Mouse (Mus musculus) hindbrain, embryonic 10.5 days (tissue): ENCODE measurements around the gene Mboat1. TPM values are rescaled to one million over a fixed set of nuclear protein-coding genes. Genes with fewer than 3 reads are reported as not detected.
A peak's percentile ranks its signal among the peaks of the same experiment; 100 is the strongest.

ENCODE experiments used
- DNase-seq: peaks from one replicate; pipeline ENCODE4 v3.0.0-alpha.2; 2017; ENCODE audit warnings: low spot score
- H3K27ac ChIP-seq: fragments of 300-500 bp; sonication (generic); 2 replicates; pipeline ENCODE4 v1.5.1; 2016; ENCODE audit warnings: mild to moderate bottlenecking, moderate library complexity
- H3K27me3 ChIP-seq: fragments of 300-500 bp; sonication (generic); 2 replicates; pipeline ENCODE4 v1.6.1; 2016; ENCODE audit warnings: mild to moderate bottlenecking; ENCODE audit not compliant: poor library complexity, insufficient read depth, severe bottlenecking
- H3K36me3 ChIP-seq: fragments of 300-500 bp; sonication (generic); 2 replicates; pipeline ENCODE4 v1.6.1; 2016; ENCODE audit warnings: mild to moderate bottlenecking, moderate library complexity
- H3K4me1 ChIP-seq: fragments of 300-500 bp; sonication (generic); replicated peaks from 2 replicates; pipeline ENCODE4 v1.6.1; 2016; ENCODE audit warnings: mild to moderate bottlenecking
- H3K4me3 ChIP-seq: fragments of 300-500 bp; sonication (generic); 2 replicates; pipeline ENCODE4 v1.5.1; 2016; ENCODE audit warnings: mild to moderate bottlenecking, moderate library complexity
- H3K9me3 ChIP-seq: fragments of 300-500 bp; sonication (generic); 2 replicates; pipeline ENCODE4 v1.6.1; 2016; ENCODE audit warnings: mild to moderate bottlenecking, moderate library complexity
- WGBS: fragments of 180-500 bp; shearing (Covaris S2); methylation state at CpG from one replicate; pipeline ENCODE4 v1.1.7; 2016; 5-methylcytosine and 5-hydroxymethylcytosine counted together
- polyA plus RNA-seq: library from polyadenylated mRNA; unstranded; fragments of >200 nt; fragmentation: Nextera tagmentation; extraction: Ambion mirVana; gene quantifications from 2 replicates; pipeline ENCODE4 v1.2.1, GENCODE M21; 2016

Mboat1 gene
- polyA plus RNA-seq, 1 experiment from 2014 or later, result 5.4 TPM

- H3K36me3 ChIP-seq, result no peaks in the 10 kb centered on the region
- H3K9me3 ChIP-seq, result peaks cover 6% of the 10 kb centered on the region; the same call in 1 of the 2 replicates
These were observed 127.4 kb downstream of the Mboat1 start for GRCm38 (mm10) chr13:30263681-30264080.

GRCm38 (mm10) chr13:30264303-30264702 is 128.0 kb downstream of the Mboat1 start:
- Histone ChIP-seq H3K27me3 (no peaks in the 10 kb centered on the region), H3K4me3 (no peak overlapping the region), H3K27ac (no peak overlapping the region), H3K9me3 (peaks cover 6% of the 10 kb centered on the region; the same call in 1 of the 2 replicates), H3K4me1 (no peaks in the 10 kb centered on the region), H3K36me3 (no peaks in the 10 kb centered on the region)
- WGBS, result 83% methylated on average over 12 of the region's 12 CpGs
- DNase-seq, result no peak

More at GRCm38 (mm10) chr13:30263681-30264080, 127.4 kb downstream of the Mboat1 start:
- no peaks in the 10 kb centered on the region for H3K27me3 ChIP-seq
- DNase-seq, result no peak
- peaks cover 4% of the 10 kb centered on the region for H3K4me1 ChIP-seq
- H3K27ac ChIP-seq, result no peak overlapping the region
- 92% methylated on average over 2 of the region's 2 CpGs for WGBS
- H3K4me3 ChIP-seq, result no peak overlapping the region

GRCm38 (mm10) chr13:30264765-30265164 is 128.5 kb downstream of the Mboat1 start:
- Histone ChIP-seq H3K36me3 (no peaks in the 10 kb centered on the region), H3K4me1 (no peaks in the 10 kb centered on the region), H3K27ac (no peak overlapping the region), H3K4me3 (no peak overlapping the region), H3K9me3 (peaks cover 6% of the 10 kb centered on the region; the same call in 1 of the 2 replicates), H3K27me3 (no peaks in the 10 kb centered on the region)
- 90% methylated on average over 5 of the region's 5 CpGs for WGBS
- DNase-seq, result no peak

GRCm38 (mm10) chr13:30266036-30266435 is 129.7 kb downstream of the Mboat1 start:
- H3K27ac ChIP-seq, result no peak overlapping the region
- WGBS, result 87% methylated on average over 11 of the region's 11 CpGs
- DNase-seq, result no peak
- no peaks in the 10 kb centered on the region for H3K4me1 ChIP-seq
- H3K27me3 ChIP-seq, result no peaks in the 10 kb centered on the region
- H3K4me3 ChIP-seq, result no peak overlapping the region
- no peaks in the 10 kb centered on the region for H3K36me3 ChIP-seq
- peaks cover 6% of the 10 kb centered on the region; the same call in 1 of the 2 replicates for H3K9me3 ChIP-seq

GRCm38 (mm10) chr13:30272040-30272686 is 135.9 kb downstream of the Mboat1 start:
- WGBS, result 18% methylated on average over 6 of the region's 6 CpGs
- no peaks in the 10 kb centered on the region; the same call in 1 of the 2 replicates for H3K9me3 ChIP-seq
- no peak overlapping the region for H3K27ac ChIP-seq
- no peaks in the 10 kb centered on the region for H3K4me1 ChIP-seq
- H3K4me3 ChIP-seq, result no peak overlapping the region
- H3K36me3 ChIP-seq, result no peaks in the 10 kb centered on the region
- no peaks in the 10 kb centered on the region for H3K27me3 ChIP-seq
- DNase-seq, result peak; percentile 52

Other genes starting within 250 kb of the Mboat1 start
- 15.6 and 18.8 TPM in 2 replicates for gene E2f3, start 150.4 kb upstream of the Mboat1 start, polyA plus RNA-seq
- gene Agtr1a, start 200.0 kb downstream of the Mboat1 start, polyA plus RNA-seq, result 0.98 and 1.5 TPM in 2 replicates